Mouse (Mus musculus) retina, embryonic 14.5 days (tissue): ENCODE measurements around the gene Mboat7.
A peak's percentile ranks its signal among the peaks of the same experiment; 100 is the strongest.

ENCODE experiments used
- DNase-seq: peaks from one replicate; pipeline ENCODE4 v3.0.0-alpha.2; 2015; ENCODE audit warnings: low spot score

The Mboat7 gene

DNA sequence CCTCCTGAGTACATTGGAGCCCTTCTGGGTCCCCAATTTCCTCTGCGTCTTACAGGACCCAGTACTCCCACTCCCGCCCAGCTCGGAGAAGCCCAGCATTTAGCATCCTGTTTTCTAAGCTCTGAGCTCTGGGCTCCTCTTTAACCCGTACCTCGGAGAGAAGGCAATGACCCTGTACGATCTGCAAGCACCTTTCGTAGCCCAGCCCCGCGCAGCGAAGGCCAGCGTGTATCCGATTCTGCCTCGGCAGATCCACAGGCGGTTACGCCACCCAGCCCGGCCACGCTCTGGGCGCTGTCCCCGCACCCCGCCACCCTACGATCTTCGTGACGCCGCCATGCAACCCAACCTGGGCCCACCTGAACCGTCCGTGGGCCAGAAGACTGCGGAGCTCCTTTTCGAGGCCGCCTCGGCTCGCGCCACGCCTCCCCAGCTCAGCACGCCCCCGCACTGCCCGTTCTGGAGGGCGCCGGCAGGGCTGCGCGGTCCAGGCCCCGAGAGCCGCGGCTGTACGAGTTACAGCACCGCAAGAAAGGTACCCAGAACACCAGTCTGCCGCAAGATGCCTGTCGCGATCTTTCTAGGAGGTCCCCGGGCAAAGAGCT lies 839 bp downstream of the Mboat7 start, which contains the start of gene Tsen34:
Gene Tsen34, plus strand, starts transcription at position 482 of the 605 bp plus-strand sequence.
- DNase-seq = no peak

DNA sequence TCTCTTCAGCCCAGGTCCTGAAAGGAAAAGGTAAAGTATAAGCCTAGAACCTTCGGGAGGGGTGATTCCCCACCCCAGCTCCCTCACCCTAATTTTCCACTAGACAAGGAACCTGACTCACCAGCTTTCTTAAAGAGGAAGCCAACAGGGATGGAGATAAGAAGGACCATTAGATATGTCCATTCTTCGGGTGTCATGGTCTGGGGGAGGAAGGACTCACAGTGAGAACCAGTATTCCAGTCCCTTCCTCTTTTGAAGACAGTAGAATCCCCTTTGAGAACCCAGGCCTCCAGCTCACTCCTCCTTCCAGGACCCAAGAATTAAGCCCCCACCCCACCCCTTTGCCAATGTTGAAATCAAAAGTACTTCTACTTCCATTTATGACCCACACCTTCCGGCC lies 1.4 kb downstream of the Mboat7 start:
- no peak for DNase-seq

GRCm38 (mm10) chr7:3685400-3686187 lies 7.7 kb downstream of the Mboat7 start:
- no peak for DNase-seq

DNA sequence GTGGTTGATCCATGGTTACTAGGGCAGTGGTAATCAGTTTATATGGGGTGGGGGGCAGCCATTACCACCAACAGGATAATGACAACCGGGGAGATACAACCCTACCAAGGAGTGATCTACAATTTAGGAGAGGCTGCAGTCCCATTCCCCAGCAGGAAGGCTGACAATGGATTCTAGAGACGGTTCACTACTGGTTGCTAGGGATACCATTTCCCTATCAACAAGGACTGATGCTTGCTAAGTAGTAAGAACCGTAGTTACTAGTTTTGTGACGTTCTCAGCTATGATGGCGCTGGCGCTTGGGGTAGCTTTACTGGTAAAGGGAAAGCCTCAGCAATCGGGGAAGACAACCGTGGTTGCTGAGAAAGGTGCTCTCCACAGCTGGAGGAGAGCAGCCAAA lies 8.6 kb downstream of the Mboat7 start:
- no peak for DNase-seq

- DNase-seq = no peak
Observed at GRCm38 (mm10) chr7:3683908-3684550, 9.3 kb downstream of the Mboat7 start.

- DNase-seq = no peak
Observed at GRCm38 (mm10) chr7:3677342-3677741, 16.0 kb downstream of the Mboat7 start, which contains the start of gene Tmc4. Tmc4 (minus strand) TSS chr7:3677553.

DNA sequence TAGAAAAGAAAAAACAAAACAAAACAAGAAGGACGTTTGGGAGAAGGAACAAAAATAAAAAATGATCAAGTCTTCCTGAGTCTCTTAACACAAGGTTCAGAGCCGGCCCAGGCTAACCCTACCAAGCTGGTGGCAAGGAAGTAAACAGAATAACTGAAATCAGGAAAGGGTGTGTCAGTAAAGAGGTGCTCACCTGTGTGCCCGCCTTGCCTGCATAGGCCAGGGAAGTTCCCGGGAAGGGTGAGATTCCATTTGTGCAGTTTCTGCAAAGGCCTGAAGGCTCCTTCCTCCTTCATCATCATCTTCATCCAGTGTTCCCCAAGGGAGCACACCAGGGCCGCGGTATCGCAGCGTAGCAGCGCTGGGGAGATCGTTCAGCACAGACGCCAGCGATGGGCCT lies 17.0 kb downstream of the Mboat7 start:
- DNase-seq = no peak

GRCm38 (mm10) chr7:3675228-3675548 lies 18.1 kb downstream of the Mboat7 start:
- DNase-seq = no peak

GRCm38 (mm10) chr7:3674507-3675227 lies 18.7 kb downstream of the Mboat7 start:
- peak; percentile 94 for DNase-seq

- peak; percentile 34 for DNase-seq
Observed at GRCm38 (mm10) chr7:3666921-3667391, 26.4 kb downstream of the Mboat7 start.

GRCm38 (mm10) chr7:3665215-3666114 lies 27.9 kb downstream of the Mboat7 start, which contains the start of gene Leng1:
Leng1 (minus strand) TSS chr7:3665840.
- DNase-seq = peak; percentile 97

- DNase-seq = no peak
Observed at GRCm38 (mm10) chr7:3664524-3665214, 28.7 kb downstream of the Mboat7 start.

DNA sequence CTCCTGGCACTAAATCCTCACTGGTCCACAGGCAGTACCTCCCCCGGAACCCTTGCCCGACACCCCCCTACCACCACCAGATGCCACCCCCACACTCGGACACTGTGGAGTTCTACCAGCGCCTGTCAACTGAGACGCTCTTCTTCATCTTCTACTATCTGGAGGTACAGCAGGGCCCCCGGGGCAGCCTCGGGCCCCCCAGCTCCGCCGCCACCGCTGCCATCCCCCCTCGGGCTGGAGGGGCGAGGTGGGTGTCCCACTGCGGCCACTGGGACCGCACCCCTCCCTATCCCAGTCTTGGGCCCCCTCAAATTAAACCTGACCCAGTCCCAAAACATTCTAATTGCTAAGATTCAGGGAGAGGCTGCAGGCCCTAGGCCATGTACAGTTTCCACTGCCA lies 34.7 kb downstream of the Mboat7 start:
- no peak for DNase-seq

GRCm38 (mm10) chr7:3656966-3657365 lies 36.4 kb downstream of the Mboat7 start:
- no peak for DNase-seq

- DNase-seq = no peak
Observed at GRCm38 (mm10) chr7:3646641-3647040, 46.7 kb downstream of the Mboat7 start.

DNA sequence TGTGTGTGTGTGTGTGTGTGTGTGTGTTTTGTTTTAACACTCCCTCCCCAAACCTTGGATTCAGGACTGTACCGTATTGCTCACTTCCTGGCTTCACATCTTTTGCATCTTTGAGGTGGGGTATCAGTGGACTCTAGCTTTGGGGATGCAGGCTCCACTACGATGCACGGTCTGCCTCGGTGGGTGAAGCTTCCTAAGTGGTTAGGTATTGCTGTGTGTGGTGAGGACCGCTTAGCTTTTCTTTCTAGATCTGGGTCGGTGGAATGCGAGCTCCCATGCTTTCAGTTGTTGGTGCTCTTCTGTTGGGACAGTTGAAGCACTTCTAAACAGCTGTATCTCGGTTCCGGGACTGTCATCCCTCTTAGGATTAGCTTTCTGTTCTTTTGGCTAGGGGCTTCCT lies 47.1 kb downstream of the Mboat7 start:
- no peak for DNase-seq

- DNase-seq = no peak
Observed at GRCm38 (mm10) chr7:3645488-3646025, 47.8 kb downstream of the Mboat7 start.

DNA sequence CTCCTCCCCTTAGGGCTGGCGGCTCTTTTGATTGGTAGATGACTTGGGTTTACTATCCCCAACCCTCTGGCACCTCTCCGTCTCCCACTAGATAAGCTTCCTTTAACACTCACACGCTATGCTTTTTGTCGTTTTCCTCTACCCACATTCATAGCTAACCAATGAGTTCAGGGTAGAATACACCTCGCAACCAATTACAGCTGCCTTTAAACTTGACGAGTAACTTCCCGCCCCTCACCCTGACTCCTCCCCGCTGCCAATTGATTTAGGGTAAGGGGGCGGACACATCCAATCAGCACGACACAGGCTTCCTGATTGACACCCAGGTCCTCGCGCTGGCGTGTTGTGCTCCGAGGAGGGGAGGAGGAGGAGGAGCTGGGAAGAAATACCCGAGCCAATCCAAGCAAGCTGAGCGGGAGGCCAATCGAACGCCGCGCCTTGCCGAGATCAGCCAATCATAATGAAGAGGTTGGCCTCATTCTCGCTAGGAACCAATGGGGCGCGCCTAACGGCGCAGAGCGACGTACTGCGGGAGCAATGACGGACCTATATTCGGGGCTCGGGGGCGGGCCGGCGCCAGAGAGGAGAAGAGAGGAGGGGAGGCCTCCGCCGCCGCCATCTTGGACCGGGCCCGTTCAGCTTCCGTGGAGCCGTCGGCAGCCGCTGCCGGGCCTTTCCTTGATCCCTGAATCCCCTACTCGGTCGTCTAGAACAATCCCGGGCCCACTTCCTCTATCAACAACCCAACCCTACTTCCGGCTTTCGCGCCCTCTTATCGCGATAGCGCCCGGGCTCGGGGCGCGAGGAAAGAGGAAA lies 48.4 kb downstream of the Mboat7 start, which contains the start of gene Cnot3:
Gene Cnot3, plus strand, starts transcription at position 597 of the 816 bp plus-strand sequence.
- DNase-seq = peak; percentile 99

GRCm38 (mm10) chr7:3644348-3644671 lies 49.0 kb downstream of the Mboat7 start:
- no peak for DNase-seq
